In the genomic region with DNA sequence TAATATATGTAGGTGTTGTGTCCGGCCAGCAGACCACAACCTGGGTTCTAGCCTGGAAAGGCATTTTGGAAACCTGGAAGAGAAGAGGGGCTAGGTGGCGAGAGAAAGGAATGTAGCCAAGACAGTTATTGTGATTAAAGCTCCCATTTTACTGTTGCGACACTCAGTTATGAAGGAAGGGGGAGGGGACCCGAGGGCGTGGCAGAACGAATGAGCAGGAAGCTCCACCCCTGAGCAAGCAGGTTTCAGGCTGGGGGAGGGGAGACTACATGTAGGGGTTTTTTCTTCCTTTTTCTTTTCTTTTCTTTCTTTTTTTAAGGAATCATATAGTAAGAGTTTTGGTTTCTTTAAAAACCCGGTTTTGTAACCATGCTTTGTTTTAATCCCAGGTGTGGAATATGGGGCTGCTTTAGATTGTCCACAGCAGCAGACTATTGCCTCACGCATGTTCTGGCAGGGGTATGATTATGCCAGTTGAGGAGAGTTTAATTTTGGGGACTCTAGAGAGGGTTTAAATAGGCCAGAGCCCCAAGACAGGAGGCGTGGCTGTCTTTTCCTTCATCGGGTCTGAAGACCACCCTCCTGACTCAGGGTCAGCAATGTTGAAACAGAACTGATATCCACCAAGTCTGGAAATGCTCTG, we compare ENCODE assay signal across 7 mouse cellular contexts. TPM values are rescaled to one million over a fixed set of nuclear protein-coding genes. Genes with fewer than 3 reads are reported as not detected.
DNase-seq lines count a peak whose midpoint lies in the region; ATAC-seq and TF ChIP-seq lines count a peak whose summit lies in the region.
"Not testable (repeated sequence)": the region's sequence is repeated elsewhere in the genome, so short reads cannot be mapped to it uniquely, and the experiment has no call there.

No protein-coding gene starts in this region.

- peak overlapping the region; percentile 14 for H3K9ac ChIP-seq in MEL (ENCODE audit: control insufficient read depth, low read depth, low read length, poor library complexity, severe bottlenecking)
- H3K9ac ChIP-seq in embryonic facial prominence, embryonic 14.5 days (ENCODE audit: low read depth, low read length); liver, adult 2 months (ENCODE audit: low read depth, low read length); liver, embryonic 15.5 days: not testable (repeated sequence)

- DNase-seq in A20 (ENCODE audit: low read depth, low spot score) (peak; percentile 10), MEL (ENCODE audit: low read depth, low spot score) (peak; percentile 50)
- DNase-seq in embryonic facial prominence, embryonic 14.5 days (ENCODE audit: low spot score): peak; percentile 9
- DNase-seq in liver, adult 2 months (ENCODE audit: extremely low read depth, low read depth, low spot score): peak; percentile 58
- DNase-seq in thymus, postnatal 0 days (ENCODE audit: low spot score): peak; percentile 22

- H3K4me1 ChIP-seq in MEL (ENCODE audit: control insufficient read depth in 1 of 2, insufficient read depth in 2 of 2, low read length in 2 of 2): peaks cover 0 to 12% of the 10 kb centered on the region in 2 experiments; a peak in 2 of 4 replicates
- H3K4me1 ChIP-seq in embryonic facial prominence, embryonic 14.5 days (ENCODE audit: control insufficient read depth, insufficient read depth, low read length); liver, adult 2 months (ENCODE audit: control insufficient read depth, insufficient read depth, low read length): not testable (repeated sequence)
- H3K4me1 ChIP-seq in liver, embryonic 15.5 days (replicated peaks): peaks cover 14% of the 10 kb centered on the region

- 54% methylated on average over 10 of the region's 10 CpGs for whole genome bisulfite sequencing in embryonic facial prominence, embryonic 14.5 days
- WGBS in liver, adult 2 months: 56% methylated on average over 10 of the region's 10 CpGs
- 33% methylated on average over 10 of the region's 10 CpGs for WGBS in liver, embryonic 15.5 days (ENCODE audit: insufficient replicate concordance)

- not testable (repeated sequence) for TF ChIP-seq EP300 in MEL (IDR thresholded peaks at IDR 0.05; ENCODE audit: low read depth in 1 of 2, low read length in 2 of 2)

- H3K79me2 ChIP-seq in MEL (ENCODE audit: control insufficient read depth, insufficient read depth, low read length, poor library complexity); liver, adult 2 months (ENCODE audit: control insufficient read depth, insufficient read depth, low read length): not testable (repeated sequence)

- H3K36me3 ChIP-seq in MEL (ENCODE audit: control insufficient read depth in 1 of 2, insufficient read depth in 2 of 2, low read length in 2 of 2): peaks cover 0 to 10% of the 10 kb centered on the region in 2 experiments; a peak in 2 of 4 replicates
- H3K36me3 ChIP-seq in embryonic facial prominence, embryonic 14.5 days (ENCODE audit: control insufficient read depth, insufficient read depth, low read length); liver, adult 2 months (ENCODE audit: control insufficient read depth, insufficient read depth, low read length); liver, embryonic 15.5 days (replicated peaks): not testable (repeated sequence)

- H3K4me2 ChIP-seq in embryonic facial prominence, embryonic 14.5 days (ENCODE audit: low read depth, low read length): not testable (repeated sequence)
- H3K4me2 ChIP-seq in liver, embryonic 15.5 days: peak overlapping the region; percentile 30

- not testable (repeated sequence) for TF ChIP-seq POLR2A in MEL (IDR thresholded peaks at IDR 0.05; ENCODE audit: control insufficient read depth in 1 of 2, insufficient read depth in 1 of 2, low read depth in 1 of 2, low read length in 2 of 2, poor library complexity in 1 of 2); liver, adult 2 months (IDR thresholded peaks at IDR 0.05; ENCODE audit: extremely low read depth, insufficient read depth, low read length)

- not testable (repeated sequence) for TF ChIP-seq CTCF in MEL (IDR thresholded peaks at IDR 0.05 in 2 of 3, conservative IDR thresholded peaks at IDR 0.05 in 1 of 3; ENCODE audit: control insufficient read depth in 1 of 3, insufficient read depth in 1 of 3, low read depth in 2 of 3, low read length in 3 of 3, poor library complexity in 1 of 3, severe bottlenecking in 1 of 3); liver, adult 2 months (IDR thresholded peaks at IDR 0.05; ENCODE audit: low read depth, low read length)

- not testable (repeated sequence) for H3K9me3 ChIP-seq in MEL (replicated peaks; ENCODE audit: insufficient read depth, low read length); embryonic facial prominence, embryonic 14.5 days (ENCODE audit: control insufficient read depth, low read length); liver, embryonic 15.5 days (replicated peaks)

- peak overlapping the region; percentile 29 to 31; a peak in 3 of 4 replicates for H3K4me3 ChIP-seq in MEL (ENCODE audit: control insufficient read depth in 1 of 2, insufficient read depth in 1 of 2, low read depth in 2 of 2, low read length in 2 of 2)
- H3K4me3 ChIP-seq in embryonic facial prominence, embryonic 14.5 days (ENCODE audit: low read depth, low read length); liver, adult 2 months (ENCODE audit: insufficient read depth, low read depth, low read length); liver, embryonic 15.5 days (replicated peaks): not testable (repeated sequence)

- ATAC-seq in embryonic facial prominence, embryonic 14.5 days (ENCODE audit: low read depth); liver, embryonic 15.5 days (ENCODE audit: insufficient read depth): not testable (repeated sequence)
- ATAC-seq in megakaryocyte, adult 5-6 weeks (ENCODE audit: poor library complexity, severe bottlenecking): 0 out of 2 replicates have a peak, but pooled peaks have one; percentile 18

- not testable (repeated sequence) for TF ChIP-seq RAD21 in MEL (IDR thresholded peaks at IDR 0.05; ENCODE audit: low read depth, low read length)

- H3K27ac ChIP-seq in MEL (ENCODE audit: control insufficient read depth, low read depth, low read length); embryonic facial prominence, embryonic 14.5 days (replicated peaks; ENCODE audit: low read depth, low read length); liver, embryonic 15.5 days (replicated peaks): not testable (repeated sequence)
- peak overlapping the region; percentile 7 for H3K27ac ChIP-seq in liver, adult 2 months (replicated peaks; ENCODE audit: insufficient read depth, low read depth, low read length)

- not testable (repeated sequence) for H3K27me3 ChIP-seq in MEL (ENCODE audit: control insufficient read depth in 1 of 2, insufficient read depth in 2 of 2, low read length in 2 of 2); embryonic facial prominence, embryonic 14.5 days (replicated peaks; ENCODE audit: control insufficient read depth, insufficient read depth, low read length); liver, adult 2 months (ENCODE audit: control insufficient read depth, insufficient read depth, low read length); liver, embryonic 15.5 days

RNA-seq across cellular contexts. Expression of gene Larp4b, which starts 41.5 kb away (rescaled TPM):
- total RNA-seq in MEL (2012; rRNA removed): 67.0 and 71.8 TPM in 2 replicates
- 100 to 1,000 TPM in 1 of 2 experiments, 10 to 100 TPM in 1; 57.7 to 340 TPM for polyA plus RNA-seq in MEL (2012; ENCODE audit: insufficient read depth in 1 of 2, insufficient read length in 2 of 2, low read depth in 1 of 2, low replicate concordance in 2 of 2, missing spikeins in 1 of 2)
- polyA plus RNA-seq in embryonic facial prominence, embryonic 14.5 days (2014; fragmentation: Nextera tagmentation; extraction: Ambion mirVana): 43.7 and 45.1 TPM in 2 replicates
- total RNA-seq in liver, adult 2 months (2014; rRNA removed): 34.2 TPM in 2 replicates
- 18.1 and 20.4 TPM in 2 replicates for polyA plus RNA-seq in liver, adult 2 months (2012; rRNA removed)
- 22.2 and 24.1 TPM in 2 replicates for polyA plus RNA-seq in liver, embryonic 15.5 days (2015; fragmentation: Nextera tagmentation; extraction: Ambion mirVana)
- 75.5 and 85.5 TPM in 2 replicates for total RNA-seq in megakaryocyte, adult 5-6 weeks (2015)
- 88.0 and 90.9 TPM in 2 replicates for total RNA-seq in megakaryocyte, adult 5-6 weeks (2017)
- polyA plus RNA-seq in thymus, postnatal 0 days (2015; fragmentation: Nextera tagmentation; extraction: Ambion mirVana): 31.1 and 33.2 TPM in 2 replicates

RNA-seq across cellular contexts. Expression of gene Gtpbp4, which starts 56.3 kb away (rescaled TPM):
- 154 and 162 TPM in 2 replicates for total RNA-seq in MEL (2012; rRNA removed)
- 100 to 1,000 TPM; 121 to 172 TPM for polyA plus RNA-seq in MEL (2012; ENCODE audit: insufficient read depth in 1 of 2, insufficient read length in 2 of 2, low read depth in 1 of 2, low replicate concordance in 2 of 2, missing spikeins in 1 of 2)
- polyA plus RNA-seq in embryonic facial prominence, embryonic 14.5 days (2014; fragmentation: Nextera tagmentation; extraction: Ambion mirVana): 75.6 and 78.2 TPM in 2 replicates
- total RNA-seq in liver, adult 2 months (2014; rRNA removed): 16.2 and 17.4 TPM in 2 replicates
- 5.9 and 10.5 TPM in 2 replicates for polyA plus RNA-seq in liver, adult 2 months (2012; rRNA removed)
- polyA plus RNA-seq in liver, embryonic 15.5 days (2015; fragmentation: Nextera tagmentation; extraction: Ambion mirVana): 34.9 and 35.9 TPM in 2 replicates
- 34.7 and 35.2 TPM in 2 replicates for total RNA-seq in megakaryocyte, adult 5-6 weeks (2015)
- 45.2 and 50.9 TPM in 2 replicates for total RNA-seq in megakaryocyte, adult 5-6 weeks (2017)
- polyA plus RNA-seq in thymus, postnatal 0 days (2015; fragmentation: Nextera tagmentation; extraction: Ambion mirVana): 89.1 and 93.2 TPM in 2 replicates
